ENCODE assay signal across 28 mouse cellular contexts in the genomic region with DNA sequence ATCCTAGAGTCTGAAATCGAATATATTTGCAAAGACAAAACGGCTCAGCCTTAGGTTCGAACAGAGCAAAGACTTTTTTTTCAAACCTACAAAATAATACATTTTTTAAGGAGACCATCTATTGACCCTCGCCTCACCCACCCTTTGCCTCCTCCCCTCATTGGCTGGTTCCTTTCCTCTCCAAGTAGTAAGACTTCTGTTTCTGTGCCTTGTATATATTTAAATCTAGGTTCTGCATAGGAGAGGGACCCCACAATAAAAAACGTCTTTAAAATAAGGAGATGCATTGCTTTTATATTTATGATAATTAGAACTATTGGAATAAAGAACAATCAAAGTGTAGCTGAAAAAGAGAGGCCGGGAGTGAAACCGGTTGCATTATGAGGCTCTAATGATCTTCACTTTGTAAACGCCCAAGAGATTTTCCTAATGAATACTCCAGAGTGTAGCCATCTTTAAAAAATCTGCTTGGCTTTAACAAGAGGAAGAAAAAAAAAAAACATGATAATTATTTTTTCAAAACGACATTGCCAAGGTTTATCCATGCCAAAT. TPM values are rescaled to one million over a fixed set of nuclear protein-coding genes. Genes with fewer than 3 reads are reported as not detected.
DNase-seq lines count a peak whose midpoint lies in the region; ATAC-seq and TF ChIP-seq lines count a peak whose summit lies in the region.
"Had no signal": no experiment of that assay in that cellular context is flagged by ENCODE, and none has a peak within 500 bp of the region (broad histone marks: within the 10 kb centered on the region; RNA-seq: fewer than 3 reads in every experiment).

No protein-coding gene starts in this region.

- DNase-seq in left cerebral cortex, adult 2 months (ENCODE audit: extremely low spot score in 1 of 2, low spot score in 2 of 2): no peak
- no peak for DNase-seq in left cerebral cortex, adult 11 months (ENCODE audit: low spot score)
- peak; percentile 88 for DNase-seq in forebrain, embryonic 14.5 days (ENCODE audit: low spot score)
- DNase-seq in stomach, postnatal 0 days (ENCODE audit: low spot score): no peak
- no peak for DNase-seq in heart, adult 9 months (ENCODE audit: low spot score in 2 of 2)
- no peak for DNase-seq in urinary bladder, postnatal 10 days (ENCODE audit: low spot score)
- DNase-seq: adrenal gland, postnatal 10 days; cerebellum, adult 11-12 months; cerebellum, adult 9-11 months; embryo, embryonic 11 days; gastrocnemius, adult 2 months; gastrocnemius, postnatal 36 days; kidney, adult 11 months; kidney, postnatal 25 days; liver; lung, adult 2 months; lung, postnatal 10 days; right cerebral cortex, postnatal 25 days; thymus, postnatal 25 days had no signal

- H3K27me3 ChIP-seq in forebrain, embryonic 14.5 days (replicated peaks; ENCODE audit: control insufficient read depth, insufficient read depth, low read length): no peaks in the 10 kb centered on the region
- no peaks in the 10 kb centered on the region for H3K27me3 ChIP-seq in stomach, postnatal 0 days (ENCODE audit: control insufficient read depth, insufficient read depth, low read length)
- H3K27me3 ChIP-seq: embryonic facial prominence, embryonic 12.5 days; heart, embryonic 13.5 days; neural tube, embryonic 15.5 days; Patski; stomach, embryonic 15.5 days had no signal

- no peak overlapping the region for H3K4me2 ChIP-seq in forebrain, embryonic 14.5 days (ENCODE audit: low read length)
- no peak overlapping the region for H3K4me2 ChIP-seq in stomach, postnatal 0 days (replicated peaks; ENCODE audit: low read depth)
- H3K4me2 ChIP-seq: embryonic facial prominence, embryonic 12.5 days; heart, embryonic 13.5 days; hindbrain, embryonic 14.5 days; neural tube, embryonic 15.5 days; stomach, embryonic 15.5 days had no signal

- no peaks in the 10 kb centered on the region for H3K36me3 ChIP-seq in forebrain, embryonic 14.5 days (ENCODE audit: control insufficient read depth, insufficient read depth, low read length)
- no peaks in the 10 kb centered on the region for H3K36me3 ChIP-seq in stomach, postnatal 0 days (ENCODE audit: control insufficient read depth, insufficient read depth, low read length)
- H3K36me3 ChIP-seq: embryonic facial prominence, embryonic 12.5 days; heart, embryonic 13.5 days; neural tube, embryonic 15.5 days; stomach, embryonic 15.5 days had no signal

- H3K4me3 ChIP-seq in left cerebral cortex, adult 2 months: no peak overlapping the region
- H3K4me3 ChIP-seq in brown adipose tissue, adult 24 weeks (ENCODE audit: insufficient read depth, low read depth, low read length): no peak overlapping the region
- H3K4me3 ChIP-seq in forebrain, embryonic 14.5 days (ENCODE audit: low read depth, low read length): no peak overlapping the region
- H3K4me3 ChIP-seq in stomach, postnatal 0 days (ENCODE audit: low read depth, low read length): no peak overlapping the region
- H3K4me3 ChIP-seq: embryonic facial prominence, embryonic 12.5 days; erythroblast, embryonic 14.5 days; gastrocnemius, adult 2 months; heart, embryonic 13.5 days; neural tube, embryonic 15.5 days; stomach, embryonic 15.5 days had no signal

- no peak for TF ChIP-seq CTCF in left cerebral cortex, adult 2 months (IDR thresholded peaks at IDR 0.05)
- no peak for TF ChIP-seq CTCF in stomach, postnatal 0 days (IDR thresholded peaks at IDR 0.05; ENCODE audit: low read depth)

- 24% methylated on average over 9 of the region's 9 CpGs for WGBS in forebrain, embryonic 14.5 days
- whole genome bisulfite sequencing in stomach, postnatal 0 days: 53% methylated on average over 9 of the region's 9 CpGs

- no peaks in the 10 kb centered on the region for H3K9me3 ChIP-seq in forebrain, embryonic 14.5 days (replicated peaks; ENCODE audit: control insufficient read depth, low read length)
- H3K9me3 ChIP-seq in stomach, postnatal 0 days (ENCODE audit: control insufficient read depth, low read length): no peaks in the 10 kb centered on the region
- H3K9me3 ChIP-seq: embryonic facial prominence, embryonic 12.5 days; heart, embryonic 13.5 days; neural tube, embryonic 15.5 days; stomach, embryonic 15.5 days had no signal

- ATAC-seq in forebrain, embryonic 14.5 days: peak; percentile 55
- no peak; the same call in 1 of the 2 replicates for ATAC-seq in stomach, postnatal 0 days (ENCODE audit: low FRiP score, low TSS enrichment)
- ATAC-seq: Patski had no signal

- TF ChIP-seq EP300 in stomach, postnatal 0 days (optimal IDR thresholded peaks at IDR 0.05): no peak

- no peak overlapping the region for H3K9ac ChIP-seq in forebrain, embryonic 14.5 days (ENCODE audit: low read length)
- no peak overlapping the region for H3K9ac ChIP-seq in stomach, postnatal 0 days (ENCODE audit: low read length)
- H3K9ac ChIP-seq: embryonic facial prominence, embryonic 12.5 days; heart, embryonic 13.5 days; hindbrain, embryonic 14.5 days; liver, embryonic 14.5 days; neural tube, embryonic 15.5 days; stomach, embryonic 15.5 days had no signal

- H3K27ac ChIP-seq in left cerebral cortex, adult 2 months: peak overlapping the region; percentile 10; the same call in 1 of the 2 replicates
- peak overlapping the region; percentile 55; the same call in 1 of the 2 replicates for H3K27ac ChIP-seq in brown adipose tissue, adult 24 weeks (replicated peaks; ENCODE audit: low read depth, low read length)
- peak overlapping the region; percentile 76; the same call in 1 of the 2 replicates for H3K27ac ChIP-seq in forebrain, embryonic 14.5 days (ENCODE audit: low read depth, low read length)
- H3K27ac ChIP-seq in stomach, postnatal 0 days (replicated peaks): 0 out of 2 replicates have a peak overlapping the region, but pooled peaks have one; percentile 74
- H3K27ac ChIP-seq: embryonic facial prominence, embryonic 12.5 days; gastrocnemius, adult 2 months; heart, embryonic 13.5 days; hindbrain, embryonic 14.5 days; liver, embryonic 14.5 days; neural tube, embryonic 15.5 days had no signal

- intact Hi-C loops in left cerebral cortex, adult 2 months (cut with DNase I): no loop called here

- H3K4me1 ChIP-seq in brown adipose tissue, adult 24 weeks (ENCODE audit: control insufficient read depth, insufficient read depth, insufficient read length, low read length): no peaks in the 10 kb centered on the region; the same call in 1 of the 2 replicates
- H3K4me1 ChIP-seq in forebrain, embryonic 14.5 days (ENCODE audit: control insufficient read depth, insufficient read depth, low read length): 0 out of 2 replicates have a peak, but pooled peaks cover 3% of the 10 kb centered on the region
- no peaks in the 10 kb centered on the region for H3K4me1 ChIP-seq in stomach, postnatal 0 days (replicated peaks; ENCODE audit: control insufficient read depth, insufficient read depth)
- H3K4me1 ChIP-seq: embryonic facial prominence, embryonic 12.5 days; neural tube, embryonic 15.5 days; stomach, embryonic 15.5 days had no signal

RNA-seq across cellular contexts. Expression of gene Cdk17, which starts 30.7 kb away (rescaled TPM):
- 100 to 1,000 TPM; 207 to 216 TPM for total RNA-seq in left cerebral cortex, adult 2 months (2021)
- polyA plus RNA-seq in brown adipose tissue, adult 24 weeks (2012; ENCODE audit: insufficient read depth, insufficient read length, missing spikeins): 23.6 and 27.1 TPM in 2 replicates
- polyA plus RNA-seq in forebrain, embryonic 14.5 days (2014; fragmentation: Nextera tagmentation; extraction: Ambion mirVana): 52.5 and 53.8 TPM in 2 replicates
- polyA plus RNA-seq in stomach, postnatal 0 days (2015; fragmentation: Nextera tagmentation; extraction: Ambion mirVana): 8.2 and 8.6 TPM in 2 replicates

RNA-seq across cellular contexts. Expression of gene Cfap54, which starts 48.6 kb away (rescaled TPM):
- 10 to 100 TPM; 21.4 to 23.4 TPM for total RNA-seq in left cerebral cortex, adult 2 months (2021)
- 1.3 and 2.8 TPM in 2 replicates for polyA plus RNA-seq in brown adipose tissue, adult 24 weeks (2012; ENCODE audit: insufficient read depth, insufficient read length, missing spikeins)
- polyA plus RNA-seq in forebrain, embryonic 14.5 days (2014; fragmentation: Nextera tagmentation; extraction: Ambion mirVana): 1.2 and 1.5 TPM in 2 replicates
- 0.12 TPM in 1 of 2 replicates, not detected in the other for polyA plus RNA-seq in stomach, postnatal 0 days (2015; fragmentation: Nextera tagmentation; extraction: Ambion mirVana)

Comparison
In these comparisons a context has a peak if more than half of its experiments do, and no peak if none do; other contexts are left out.
1. H3K27ac ChIP-seq: peak in every context shown above with its lines; median percentile 76 in forebrain, embryonic 14.5 days; 74 in stomach, postnatal 0 days; 55 in brown adipose tissue, adult 24 weeks; 10 in left cerebral cortex, adult 2 months.